Mouse (Mus musculus): Measurements from ENCODE around the gene Zc3h10. TPM values are rescaled to one million over a fixed set of nuclear protein-coding genes. Genes with fewer than 3 reads are reported as not detected.
A peak's percentile ranks its signal among the peaks of the same experiment; 100 is the strongest.
"Not testable (repeated sequence)": the region's sequence is repeated elsewhere in the genome, so short reads cannot be mapped to it uniquely, and the experiment has no call there.

The Zc3h10 gene
- total RNA-seq, 2 experiments from 2014 or later, result 9.1 to 12.0 TPM

DNA sequence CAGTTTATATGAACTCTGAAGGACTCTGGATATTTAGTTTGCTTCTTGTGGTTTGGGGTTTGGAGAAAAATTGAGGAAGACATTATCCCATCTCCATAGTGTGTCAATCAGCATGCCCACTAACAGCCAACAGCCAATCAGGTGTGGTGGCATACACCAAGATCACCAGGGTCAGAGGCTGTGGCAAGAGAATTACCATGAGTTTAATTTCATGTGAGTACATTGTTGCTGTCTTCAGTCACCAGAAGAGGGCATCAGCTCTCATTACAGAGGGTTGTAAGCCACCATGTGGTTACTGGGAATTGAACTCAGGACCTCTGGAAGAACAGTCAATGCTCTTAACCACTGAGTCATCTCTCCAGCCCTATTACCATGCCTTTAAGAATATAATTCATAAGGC lies 8.7 kb upstream of the Zc3h10 start:
- no peak for DNase-seq (ENCODE audit: low spot score in 2 of 2)

DNA sequence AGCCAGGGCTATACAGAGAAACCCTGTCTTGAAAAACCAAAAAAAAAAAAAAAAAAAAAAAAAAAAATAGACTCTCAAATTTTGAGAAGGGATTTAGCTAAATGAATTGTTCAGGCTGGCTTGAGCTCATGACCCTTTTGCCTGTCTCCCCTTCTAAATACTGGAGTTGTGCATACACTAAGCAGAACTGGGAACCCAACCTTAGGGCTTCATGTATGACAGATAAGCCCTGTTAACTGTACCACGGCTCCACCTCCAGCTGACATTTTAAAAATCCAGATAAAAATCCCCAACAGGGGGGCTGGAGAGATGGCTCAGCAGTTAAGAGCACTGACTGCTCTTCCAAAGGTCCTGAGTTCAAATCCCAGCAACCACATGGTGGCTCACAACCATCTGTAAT lies 8.0 kb upstream of the Zc3h10 start:
- not testable (repeated sequence) for DNase-seq (ENCODE audit: low spot score in 2 of 2)

DNA sequence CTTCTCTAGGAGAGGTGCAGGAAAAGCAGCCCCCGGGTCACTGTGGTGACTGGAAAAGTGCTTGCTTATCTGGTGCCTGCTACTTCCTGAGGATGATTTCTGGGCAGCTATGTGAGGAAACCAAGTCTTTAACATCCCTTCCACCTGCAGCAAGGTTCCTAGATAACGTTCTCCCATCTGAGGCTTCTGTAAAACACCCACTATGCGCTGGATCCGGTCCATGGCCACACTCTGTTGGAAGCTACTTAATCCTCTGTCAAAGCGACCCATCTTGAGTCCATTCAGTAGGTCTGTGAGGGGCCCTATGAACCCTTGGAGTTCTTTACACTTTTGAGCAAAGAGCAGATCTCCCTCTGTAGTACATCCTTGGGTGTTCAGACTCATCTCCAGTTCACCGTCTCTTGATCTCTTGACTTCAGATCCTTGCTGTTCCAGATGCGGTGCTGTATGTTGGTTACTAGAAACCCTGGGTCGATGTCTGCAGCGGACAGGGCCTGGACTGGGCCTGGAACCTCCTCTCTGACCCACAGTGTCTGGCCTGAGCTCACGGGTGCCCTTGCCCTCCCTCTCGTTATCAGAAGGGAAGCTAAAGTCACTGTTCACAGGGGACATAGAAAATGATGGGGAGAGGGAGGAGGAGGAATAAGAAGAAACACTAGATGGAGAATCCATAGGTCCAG lies 2.7 kb upstream of the Zc3h10 start:
- not testable (repeated sequence) for DNase-seq (ENCODE audit: low spot score in 2 of 2)

DNA sequence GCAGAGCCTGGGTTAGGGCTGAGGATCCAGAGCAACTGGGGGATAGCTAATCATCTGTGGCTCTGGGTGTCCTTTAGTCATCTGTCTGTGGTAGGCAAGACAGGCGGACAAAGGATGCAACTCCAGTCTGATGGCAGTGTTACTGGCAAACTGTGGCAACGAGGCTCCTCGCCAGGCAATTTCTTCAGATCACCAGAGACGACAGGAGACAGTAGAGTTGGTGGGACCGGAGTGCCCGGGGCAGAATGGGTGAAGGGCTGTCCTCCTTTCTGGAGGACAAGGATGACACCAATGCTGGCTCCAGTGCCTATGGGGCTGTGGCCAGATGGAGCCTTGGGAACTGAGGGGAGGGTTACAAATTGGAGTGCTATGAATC lies 2.1 kb upstream of the Zc3h10 start:
- DNase-seq (ENCODE audit: low spot score in 2 of 2), result not testable (repeated sequence)

DNA sequence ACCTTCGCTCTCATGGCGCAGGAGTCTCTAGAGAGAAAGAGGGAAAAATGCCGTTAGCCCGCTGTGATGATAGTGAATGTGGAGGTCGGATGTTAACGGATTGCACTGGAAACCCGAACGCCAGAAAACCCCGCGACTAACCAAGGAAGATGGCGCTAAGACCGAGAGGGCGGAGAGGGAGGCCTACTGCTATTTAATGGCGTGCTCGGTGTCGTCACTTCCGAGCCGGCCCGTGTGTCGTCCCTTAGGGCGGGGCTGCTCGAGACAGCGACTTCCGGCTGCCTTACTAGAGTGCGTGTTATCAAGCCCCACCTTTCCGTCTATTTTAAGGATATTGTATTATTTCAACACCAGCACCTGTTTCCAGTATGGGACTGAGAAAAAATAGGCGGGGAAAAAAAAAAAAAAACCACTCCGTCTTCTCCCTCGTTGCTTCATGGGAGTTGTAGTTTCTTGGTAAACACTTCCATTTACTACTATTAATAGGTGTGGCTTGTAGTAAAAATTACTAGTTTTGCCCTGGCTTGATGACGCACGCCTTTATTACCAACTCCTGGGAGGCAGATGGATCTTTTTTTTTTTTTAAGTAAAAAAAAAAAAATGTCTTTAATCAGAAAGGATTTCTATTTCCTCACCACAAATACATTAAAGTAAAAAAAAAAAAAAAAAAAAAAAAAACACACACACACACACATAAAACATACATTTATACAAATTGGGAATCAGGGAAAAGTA lies 1.5 kb upstream of the Zc3h10 start, which contains the start of gene Rpl41:
Gene Rpl41 (minus strand): TSS at position 359 of the 735 bp plus-strand sequence.
- DNase-seq (ENCODE audit: low spot score in 2 of 2), result peak; percentile 87 to 95

DNA sequence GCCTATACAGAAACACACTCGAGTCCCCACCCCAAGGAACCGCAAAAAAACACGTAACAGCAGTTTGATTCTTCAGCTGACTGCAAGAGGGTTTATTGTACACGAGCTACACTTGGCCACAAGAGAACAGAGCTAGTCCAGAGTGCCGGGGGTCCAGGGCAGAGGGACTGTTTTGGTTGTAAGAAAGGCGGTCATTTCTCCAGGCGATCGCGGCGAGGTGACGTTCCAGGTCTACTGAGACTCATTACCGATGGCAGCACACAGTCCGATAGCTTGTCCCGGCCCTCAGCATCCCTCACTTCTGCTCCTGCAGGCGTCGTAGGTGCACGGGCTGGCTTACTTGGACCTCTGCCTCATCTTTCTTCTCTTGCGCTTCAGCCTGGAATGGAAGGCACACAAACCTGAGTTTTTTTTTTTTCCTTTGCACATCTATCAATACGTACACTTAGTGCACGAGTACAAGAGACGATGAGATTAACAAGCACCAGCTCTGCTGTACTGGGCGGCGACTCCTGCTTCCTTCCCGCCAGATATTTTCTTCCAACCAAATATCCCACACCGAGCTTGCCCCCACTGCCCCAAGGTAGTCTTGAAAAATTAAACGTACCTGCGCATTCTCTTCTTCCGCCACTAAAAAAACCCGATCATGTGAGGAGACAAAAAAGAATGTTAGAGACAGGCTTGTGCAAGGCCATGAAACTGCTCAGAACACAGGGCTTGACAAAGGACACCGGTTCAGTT lies 647 bp upstream of the Zc3h10 start:
- DNase-seq (ENCODE audit: low spot score in 2 of 2), result not testable (repeated sequence)

DNA sequence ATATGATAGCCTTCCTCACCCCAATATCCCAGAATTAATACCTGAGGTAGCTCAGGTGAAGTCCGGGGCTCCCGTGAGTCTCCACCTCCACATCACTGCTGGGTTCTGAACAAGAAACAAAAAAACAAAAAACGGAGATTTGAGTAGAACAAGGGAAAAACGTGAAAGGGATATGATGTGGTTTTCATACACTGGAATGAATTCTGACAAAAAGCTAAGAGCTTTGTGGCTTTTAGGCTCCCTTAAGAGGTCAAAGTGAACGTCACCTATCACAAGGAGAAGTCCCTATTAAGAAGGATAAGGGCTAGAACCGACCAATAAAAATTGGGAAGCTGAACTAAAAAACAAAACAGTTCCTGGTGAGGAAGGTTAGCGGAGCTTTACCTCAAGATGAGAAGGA lies 787 bp downstream of the Zc3h10 start:
- DNase-seq (ENCODE audit: low spot score in 2 of 2), result no peak

DNA sequence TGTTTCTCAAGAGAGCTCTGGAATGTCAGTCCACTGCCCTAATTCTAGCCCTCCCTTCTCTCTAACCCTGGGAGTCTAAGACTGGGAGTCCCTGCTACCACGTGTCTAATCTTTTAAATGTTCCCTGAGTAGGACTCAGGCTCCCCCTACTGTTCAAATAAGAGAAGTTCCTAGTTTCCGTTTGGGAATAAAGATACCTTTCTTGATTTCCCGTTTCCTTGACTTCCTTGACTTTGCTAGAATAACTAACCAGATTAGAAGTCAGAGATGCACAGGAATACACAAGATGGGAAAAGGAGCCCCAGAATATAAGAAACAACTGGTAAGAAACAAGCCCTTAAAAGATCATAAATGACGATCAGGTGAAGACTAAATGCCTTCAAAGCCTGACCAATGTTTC lies 1.2 kb downstream of the Zc3h10 start:
- peak in 1 of 2 experiments; percentile 61 for DNase-seq (ENCODE audit: low spot score in 2 of 2)

DNA sequence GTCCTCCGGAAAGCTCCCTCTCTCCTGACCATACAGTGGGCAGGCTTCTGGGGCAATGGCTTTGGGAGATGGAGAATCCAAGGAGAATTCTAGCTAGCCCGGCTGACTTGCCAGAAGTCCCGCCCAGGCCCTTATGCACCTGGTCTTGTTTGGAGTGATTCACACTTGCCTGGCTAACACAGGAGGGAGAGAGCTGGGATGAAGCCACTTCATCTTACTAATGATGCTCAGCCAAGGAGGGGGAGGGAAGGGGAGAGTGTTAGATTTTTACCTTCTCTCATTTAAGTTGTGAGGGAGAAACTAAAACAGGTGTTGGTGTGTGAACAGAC lies 2.0 kb downstream of the Zc3h10 start:
- no peak for DNase-seq (ENCODE audit: low spot score in 2 of 2)

DNA sequence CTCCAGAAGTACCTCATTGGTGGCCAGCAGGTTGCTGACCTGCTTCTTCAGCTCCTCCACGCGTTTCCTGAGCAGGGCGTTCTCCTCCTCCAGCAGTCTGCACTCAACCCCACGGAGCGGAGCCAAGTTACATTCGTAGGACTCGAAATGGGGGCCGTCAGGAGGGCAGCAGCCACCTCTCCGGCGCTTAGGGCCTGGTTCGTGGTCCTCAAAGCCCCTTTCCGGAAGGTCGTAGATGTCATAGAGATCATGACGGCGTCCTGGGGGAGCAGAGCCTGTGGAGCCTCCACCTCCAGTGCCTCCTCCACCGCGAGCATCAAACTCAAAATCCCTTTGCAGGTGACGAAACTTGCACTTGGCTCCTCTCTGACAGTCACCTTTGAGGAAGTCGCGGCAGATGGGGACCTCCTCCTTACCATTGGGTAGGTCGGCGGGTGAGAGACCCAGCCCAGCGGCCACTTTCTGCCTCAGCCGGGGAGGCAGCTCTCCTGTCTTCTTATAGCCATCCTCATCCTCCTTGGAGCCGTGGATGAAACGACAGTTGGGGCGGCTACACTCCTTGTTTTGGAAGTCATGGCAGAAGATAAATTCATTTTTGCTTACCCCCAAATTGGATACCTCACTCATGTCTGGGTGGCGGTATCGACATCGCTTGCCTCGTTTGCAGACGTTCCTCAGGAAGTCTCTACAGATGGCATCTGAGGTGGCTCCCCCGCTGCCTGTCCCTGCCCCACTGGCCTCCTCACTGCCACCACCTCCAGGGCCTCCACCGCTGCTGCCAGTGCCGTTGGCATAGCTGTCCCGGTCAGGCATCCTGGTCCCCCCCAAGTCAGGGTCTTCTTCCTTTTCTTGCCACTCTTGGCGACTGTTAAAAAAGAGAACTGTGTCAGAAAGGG lies 2.7 kb downstream of the Zc3h10 start:
- DNase-seq (ENCODE audit: low spot score in 2 of 2), result no peak

DNA sequence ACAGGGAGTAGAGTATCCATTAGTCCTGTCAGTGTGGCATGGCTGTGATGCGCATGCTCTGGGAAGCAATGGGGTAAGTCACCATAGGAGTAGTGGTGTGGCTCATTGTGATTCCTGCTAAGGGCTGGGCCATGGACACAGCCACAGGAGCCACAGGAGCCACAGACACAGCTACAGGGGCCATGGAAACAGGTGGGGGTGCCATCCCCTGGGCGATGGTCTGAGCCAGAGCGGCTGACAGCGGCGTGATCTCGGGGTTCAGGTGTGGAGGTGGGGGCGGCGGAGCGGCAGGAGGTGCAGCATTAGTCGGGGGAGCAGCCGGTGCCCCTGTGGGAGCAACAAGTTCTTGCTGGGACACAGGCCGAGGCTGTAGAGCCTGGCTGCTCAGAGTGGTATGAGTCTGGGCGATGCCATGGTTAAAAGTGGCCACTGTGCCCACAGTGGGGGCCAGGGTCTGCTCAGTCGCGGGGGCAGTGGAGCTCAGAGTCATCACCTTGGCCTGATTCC lies 3.4 kb downstream of the Zc3h10 start:
- no peak for DNase-seq (ENCODE audit: low spot score in 2 of 2)

DNA sequence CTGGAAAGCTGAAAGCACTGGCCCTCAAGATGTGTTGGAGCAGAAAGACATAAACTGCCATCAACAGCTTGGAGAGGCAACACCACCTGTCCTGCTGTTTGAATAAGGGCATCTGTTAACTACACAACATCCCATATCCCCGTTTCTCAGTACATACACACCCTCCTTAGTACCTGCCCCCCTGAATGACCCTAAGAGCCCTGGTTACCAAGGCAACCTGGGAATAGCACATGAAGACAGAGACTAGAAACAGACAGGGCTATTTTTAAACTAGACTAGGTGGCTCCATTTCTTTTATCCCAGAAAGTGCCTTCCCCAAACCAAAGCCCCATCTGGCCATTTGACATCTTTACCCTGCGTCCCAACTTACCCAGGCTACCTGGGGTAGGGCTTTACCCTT lies 4.5 kb downstream of the Zc3h10 start:
- no peak for DNase-seq (ENCODE audit: low spot score in 2 of 2)

DNA sequence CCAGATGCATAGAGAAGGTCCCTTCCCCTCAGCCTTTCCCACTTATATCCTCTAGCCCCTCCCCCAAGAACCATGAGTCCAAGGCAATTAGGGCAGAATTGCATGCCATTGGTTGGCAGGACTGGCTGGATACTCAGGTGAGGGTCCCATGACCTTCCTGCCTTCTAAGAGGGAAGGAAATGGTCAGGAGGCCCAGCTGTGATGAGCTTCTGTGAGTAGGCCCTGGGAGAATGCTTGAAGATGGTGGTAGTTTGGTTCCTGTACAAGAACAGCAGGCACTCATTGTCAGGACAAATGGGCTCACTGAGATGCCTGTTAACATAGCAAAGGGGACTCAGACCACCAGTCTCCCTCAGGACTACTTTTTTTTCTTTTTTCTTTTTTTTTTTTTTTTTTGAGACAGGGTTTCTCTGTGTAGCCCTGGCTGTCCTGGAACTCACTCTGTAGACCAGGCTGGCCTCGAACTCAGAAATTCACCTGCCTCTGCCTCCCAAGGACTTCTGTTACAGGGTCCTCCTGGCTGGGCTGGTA lies 9.2 kb downstream of the Zc3h10 start:
- no peak for DNase-seq (ENCODE audit: low spot score in 2 of 2)

DNA sequence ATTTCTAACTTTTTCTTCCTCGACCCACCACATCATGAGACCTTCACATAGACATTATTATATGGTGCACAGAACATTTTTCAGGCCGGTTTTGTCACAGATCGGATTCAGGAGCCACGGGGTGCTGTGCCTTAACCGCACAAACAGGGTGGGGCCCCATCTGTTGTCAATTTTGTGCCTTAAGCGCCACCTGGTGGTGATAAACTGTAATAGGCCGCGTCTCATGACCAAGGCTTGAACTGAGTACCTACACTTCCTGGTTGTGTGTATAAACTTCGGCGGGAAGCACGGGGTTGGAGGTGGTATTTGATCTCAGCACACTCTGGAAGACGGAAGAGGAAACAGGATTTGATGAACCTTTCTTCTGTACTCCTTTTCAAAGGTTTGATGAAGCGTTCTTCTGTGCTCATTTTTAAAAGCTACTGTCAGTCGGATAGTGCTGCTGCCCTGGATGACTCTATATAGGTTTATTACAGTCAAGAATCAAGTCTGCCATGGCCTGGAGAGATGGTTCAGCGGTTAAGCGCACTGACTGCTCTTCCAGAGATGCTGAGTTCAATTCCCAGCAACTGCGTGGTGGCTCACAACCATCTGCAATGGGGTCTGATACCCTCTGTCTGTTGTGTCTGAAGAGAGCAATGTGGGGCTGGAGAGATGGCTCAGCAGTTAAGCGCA lies 11.2 kb downstream of the Zc3h10 start:
- DNase-seq (ENCODE audit: low spot score in 2 of 2), result peak; percentile 86 to 92

DNA sequence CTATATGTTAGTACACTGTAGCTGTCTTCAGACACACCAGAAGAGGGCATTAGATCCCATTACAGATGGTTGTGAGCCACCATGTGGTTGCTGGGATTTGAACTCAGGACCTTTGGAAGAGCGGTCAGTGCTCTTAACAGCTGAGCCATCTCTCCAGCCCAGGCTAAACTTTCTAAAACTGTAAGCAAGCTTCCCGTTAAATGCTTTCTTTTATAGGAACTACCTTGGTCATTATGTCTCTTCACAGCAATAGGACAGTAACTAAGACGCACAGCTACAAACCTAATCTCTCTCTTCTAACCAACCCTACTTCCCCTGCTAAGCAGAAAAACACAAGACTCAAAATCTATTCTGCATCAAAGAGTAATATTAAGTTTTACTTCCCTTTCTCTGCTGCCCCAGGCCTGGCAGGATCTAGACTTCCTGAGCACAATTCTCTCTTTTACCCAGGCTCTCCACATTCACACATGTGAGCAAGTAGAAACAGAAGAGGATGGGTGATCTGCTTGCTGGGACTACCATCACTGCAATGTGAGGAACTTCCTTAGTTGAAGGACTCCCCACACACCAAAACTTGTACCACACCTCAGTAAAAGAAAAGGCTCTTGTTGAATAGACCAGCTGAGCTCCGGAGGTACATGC lies 11.8 kb downstream of the Zc3h10 start:
- DNase-seq (ENCODE audit: low spot score in 2 of 2), result no peak

DNA sequence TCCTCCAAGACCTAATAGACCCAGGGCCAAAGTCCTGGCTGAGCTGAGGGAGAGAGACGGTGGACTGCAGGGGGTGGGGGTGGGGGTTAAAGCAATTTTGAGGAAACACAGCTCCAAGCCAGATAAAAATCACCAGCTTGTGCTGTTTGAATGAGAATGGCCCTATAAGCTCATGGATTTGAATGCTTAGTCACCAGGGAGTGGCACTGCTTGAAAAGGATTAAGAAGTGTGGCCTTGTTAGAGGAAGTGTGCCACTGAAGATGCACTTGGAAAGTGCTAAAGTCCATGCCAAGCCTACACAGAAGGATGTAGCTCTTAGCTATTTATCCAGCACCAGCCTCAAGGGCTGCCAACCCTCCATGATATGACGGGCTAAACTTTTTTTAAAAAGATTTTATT lies 12.4 kb downstream of the Zc3h10 start:
- DNase-seq (ENCODE audit: low spot score in 2 of 2), result no peak

DNA sequence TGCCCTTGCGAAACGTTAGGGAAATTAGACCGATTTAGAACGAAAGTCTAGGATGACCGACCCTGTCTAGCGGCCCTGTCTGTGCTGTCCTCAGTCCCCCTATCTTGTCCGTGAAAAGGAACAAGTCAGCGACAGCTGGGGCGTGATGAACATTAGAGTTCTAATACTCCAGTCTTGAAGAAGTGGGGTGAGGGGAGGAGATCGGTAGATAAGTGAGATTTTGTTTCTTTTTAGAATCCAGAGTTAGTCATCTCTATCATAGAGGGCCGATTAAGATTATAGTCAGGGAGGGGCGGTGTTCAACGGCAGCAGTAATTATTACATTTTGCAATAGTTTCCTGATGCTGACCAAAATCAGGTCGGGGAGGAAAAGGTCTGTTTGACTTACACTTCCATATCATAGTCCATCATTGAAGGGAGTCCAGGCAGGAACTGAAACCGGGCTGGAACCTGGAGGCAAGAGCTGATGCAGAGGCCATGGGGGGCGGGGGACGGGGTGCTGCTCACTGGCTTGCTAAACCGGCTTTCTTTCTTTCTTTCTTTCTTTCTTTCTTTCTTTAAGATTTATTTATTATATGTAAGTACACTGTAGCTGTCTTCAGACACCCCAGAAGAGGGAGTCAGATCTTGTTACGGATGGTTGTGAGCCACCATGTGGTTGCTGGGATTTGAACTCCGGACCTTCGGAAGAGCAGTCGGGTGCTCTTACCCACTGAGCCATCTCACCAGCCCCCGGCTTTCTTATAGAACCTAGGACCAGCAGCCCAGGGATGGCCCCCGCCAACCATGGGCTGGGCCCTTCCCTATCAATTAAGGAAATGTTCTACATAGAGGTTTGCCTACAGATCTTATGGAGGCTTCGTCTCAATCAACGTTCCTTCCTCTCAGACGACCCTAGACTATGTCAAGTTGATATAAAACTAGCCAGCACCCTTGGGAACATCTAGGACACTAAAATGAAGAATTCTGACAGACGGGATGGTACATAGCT lies 20.9 kb downstream of the Zc3h10 start:
- no peak for DNase-seq (ENCODE audit: low spot score in 2 of 2)

DNA sequence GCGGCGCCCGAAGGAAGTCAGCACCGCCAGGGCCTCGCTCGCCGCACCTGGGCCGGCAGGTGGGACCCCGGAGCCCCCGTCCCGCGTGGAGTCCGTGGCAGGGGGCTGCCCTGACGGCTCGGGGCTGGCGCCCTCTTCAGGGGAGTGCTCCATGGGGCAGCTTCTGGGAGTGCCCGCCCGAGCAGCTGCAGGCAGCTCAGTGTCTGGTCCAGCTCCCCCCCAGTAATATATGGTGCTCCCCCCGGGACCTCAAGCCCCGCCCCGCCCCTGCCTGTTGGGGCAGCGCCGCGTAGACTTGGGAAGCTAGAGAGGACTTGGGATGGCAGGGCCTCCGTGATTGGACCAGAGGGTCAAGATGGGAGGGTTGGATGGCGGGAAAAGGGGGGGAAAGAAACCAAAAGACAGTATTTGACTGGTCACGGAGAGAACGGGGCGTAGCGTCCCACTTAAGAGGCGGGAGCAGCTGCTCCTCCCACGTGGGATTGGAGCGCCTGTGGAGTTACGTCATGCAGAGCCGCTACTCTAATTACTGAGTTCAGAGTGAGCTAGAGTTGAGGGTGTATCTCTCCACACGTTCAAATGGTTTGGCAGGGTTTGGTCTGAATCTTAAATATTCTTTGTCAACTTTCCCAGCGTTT lies 21.8 kb downstream of the Zc3h10 start, which contains the start of gene Esyt1:
Gene Esyt1 (minus strand): TSS at position 201 of the 638 bp plus-strand sequence.
- DNase-seq (ENCODE audit: low spot score in 2 of 2), result peak; percentile 78 to 94

Measured in layer of hippocampus, postnatal 14 days (tissue).